Mouse (Mus musculus): ENCODE measurements at regions not wholly inside any gene's neighbourhood (a gene's known extent, or its start where the extent isn't known, plus 50 kb on each side); places are given as distances from the start of the nearest gene placed in this dataset.
"Not testable (repeated sequence)": the region's sequence is repeated elsewhere in the genome, so short reads cannot be mapped to it uniquely, and the experiment has no call there.

DNA sequence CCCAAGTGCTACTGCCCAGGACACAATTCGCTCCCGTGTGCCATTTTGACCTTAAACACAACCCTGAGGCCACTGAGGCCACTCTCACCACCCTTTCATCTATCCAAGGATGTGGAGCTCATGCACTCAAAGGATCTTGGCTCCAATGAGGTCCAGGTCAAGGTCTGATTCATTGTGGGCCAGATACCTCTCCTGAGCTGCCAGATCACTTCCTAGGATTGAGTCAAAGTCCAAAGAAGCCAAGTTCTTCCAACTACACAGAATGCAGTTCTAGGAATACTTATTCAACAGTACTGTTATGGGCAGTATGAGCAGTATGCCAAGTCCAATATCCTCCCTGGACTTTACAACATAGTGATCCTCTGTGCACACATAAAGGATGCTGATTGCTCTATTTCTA, 304.9 kb downstream of the Inhba start:
- DNase-seq = no peak

DNA sequence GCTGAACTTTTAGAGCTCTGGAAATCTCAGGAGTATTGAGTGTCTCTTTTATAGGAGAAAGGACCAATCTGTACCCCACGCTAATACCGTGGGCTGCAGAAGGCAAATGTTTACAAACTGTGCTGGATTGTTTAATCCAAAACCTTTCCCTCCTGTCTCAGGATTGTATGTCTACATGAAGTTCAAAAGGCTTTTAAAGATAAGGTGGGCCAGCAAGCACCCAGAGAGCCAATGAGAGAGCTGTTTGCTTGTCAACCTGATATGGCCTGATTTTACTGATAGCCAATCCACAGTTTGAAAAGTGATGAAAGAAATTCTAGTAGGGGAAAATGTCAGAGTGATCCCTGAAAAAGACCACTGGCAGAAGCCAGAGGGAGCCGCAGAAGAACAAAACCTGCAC, 305.8 kb downstream of the Inhba start:
- DNase-seq = no peak

DNA sequence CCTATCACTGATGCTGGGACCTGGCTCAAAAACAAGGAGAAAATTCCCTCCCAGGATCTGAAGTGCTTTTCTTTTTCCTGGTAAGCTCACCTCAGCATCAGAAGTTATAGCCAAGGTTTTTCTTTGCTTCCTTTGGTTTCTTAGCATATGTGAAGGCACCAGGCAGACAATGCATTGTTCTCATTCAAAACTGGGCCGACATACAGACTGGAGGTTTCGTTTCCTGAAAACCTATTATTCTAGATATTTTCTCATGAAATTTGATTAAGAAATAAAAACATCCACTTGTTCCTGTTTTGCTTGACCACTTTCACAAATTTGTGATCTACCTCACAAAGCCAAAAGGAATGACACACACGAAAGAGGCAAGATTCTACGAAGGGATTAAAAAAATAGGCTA, 308.7 kb downstream of the Inhba start:
- no peak for DNase-seq

DNA sequence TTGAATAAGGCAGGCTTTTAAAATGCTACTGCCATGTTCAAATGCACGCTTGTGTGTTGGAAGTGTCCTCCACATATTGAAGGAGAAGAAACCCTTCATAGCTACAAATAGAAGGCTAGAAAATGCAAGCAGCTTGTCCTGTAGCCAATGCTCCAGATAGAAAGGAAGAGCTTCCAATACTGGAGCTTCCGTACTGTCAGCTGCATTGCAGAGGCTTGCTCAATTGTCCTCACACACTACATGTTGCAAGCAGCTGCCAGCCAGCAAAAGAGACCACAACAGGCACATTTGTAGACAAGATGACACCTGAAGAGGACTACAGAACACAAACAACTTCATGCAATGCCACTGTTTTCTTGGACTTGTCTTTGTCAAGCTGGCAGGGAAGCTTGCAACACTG, 314.0 kb downstream of the Inhba start:
- no peak for DNase-seq

DNA sequence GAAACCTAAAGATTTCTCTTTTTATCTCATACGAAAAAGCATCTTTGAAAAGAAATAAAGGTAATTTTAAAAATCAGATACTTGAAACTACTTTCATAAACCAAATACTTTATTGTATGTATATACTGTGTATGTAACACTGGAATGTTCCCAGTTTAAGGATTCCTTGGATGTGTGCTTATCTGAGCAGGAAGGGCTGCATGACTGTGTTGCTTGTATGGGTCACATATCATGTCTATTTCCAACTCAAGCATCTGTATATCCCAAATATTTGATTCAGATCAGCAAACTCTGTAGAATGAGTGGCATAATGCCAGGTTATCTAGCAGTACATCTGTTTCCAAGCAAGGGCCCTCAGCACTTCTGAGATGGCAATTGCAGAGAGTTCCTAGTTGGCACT, 330.1 kb downstream of the Inhba start:
- no peak for DNase-seq

DNA sequence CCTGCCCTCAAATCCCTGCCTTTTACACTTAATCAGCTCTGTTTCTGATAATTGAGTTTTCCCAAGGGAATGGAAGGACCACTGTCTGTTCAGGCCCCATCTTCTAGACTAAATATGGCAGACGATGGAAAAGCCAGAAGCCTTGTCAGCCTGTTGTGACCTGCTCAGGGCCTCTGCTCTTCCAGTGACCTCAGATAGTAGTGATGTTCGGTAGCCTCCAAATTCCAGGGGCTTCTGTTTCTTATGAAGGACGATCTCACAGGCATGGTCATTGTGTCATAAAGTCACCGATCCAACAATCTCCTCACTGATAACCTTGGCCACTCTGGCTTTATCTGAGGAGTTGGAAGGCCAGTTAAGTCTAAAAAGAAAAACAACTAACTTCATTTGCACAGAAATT, 330.5 kb downstream of the Inhba start:
- DNase-seq = no peak

DNA sequence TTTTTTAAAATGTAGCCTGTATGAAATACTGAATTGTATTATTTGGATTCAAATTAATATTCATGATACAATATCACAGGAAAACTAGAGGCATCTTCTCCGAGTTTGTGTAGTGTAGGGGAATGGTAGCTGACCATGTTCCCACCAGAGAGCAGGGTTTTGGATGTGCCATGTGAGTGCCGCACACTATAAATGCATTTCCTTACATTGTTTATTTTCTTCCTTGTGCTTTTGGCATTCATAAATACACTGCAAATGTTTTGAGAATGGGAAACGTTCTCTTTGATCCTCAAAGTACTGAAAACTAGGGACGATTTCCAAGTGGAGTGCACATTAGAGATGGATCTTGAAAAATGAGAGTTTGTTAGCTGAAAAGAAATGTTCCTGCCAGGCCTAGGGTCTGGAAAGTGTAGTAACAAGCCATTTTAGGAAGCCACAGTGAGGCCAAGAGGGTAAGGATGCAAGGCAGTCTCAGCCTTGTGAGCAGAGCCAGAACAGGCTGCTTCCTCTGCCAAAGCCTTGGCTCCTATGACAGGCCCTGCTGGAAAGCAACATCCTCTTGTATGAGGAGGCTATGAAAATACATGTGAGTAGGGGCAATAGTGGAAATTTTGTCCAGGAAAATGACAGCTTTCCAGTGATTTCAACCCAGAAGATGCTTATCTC, 331.8 kb downstream of the Inhba start:
- DNase-seq = no peak

DNA sequence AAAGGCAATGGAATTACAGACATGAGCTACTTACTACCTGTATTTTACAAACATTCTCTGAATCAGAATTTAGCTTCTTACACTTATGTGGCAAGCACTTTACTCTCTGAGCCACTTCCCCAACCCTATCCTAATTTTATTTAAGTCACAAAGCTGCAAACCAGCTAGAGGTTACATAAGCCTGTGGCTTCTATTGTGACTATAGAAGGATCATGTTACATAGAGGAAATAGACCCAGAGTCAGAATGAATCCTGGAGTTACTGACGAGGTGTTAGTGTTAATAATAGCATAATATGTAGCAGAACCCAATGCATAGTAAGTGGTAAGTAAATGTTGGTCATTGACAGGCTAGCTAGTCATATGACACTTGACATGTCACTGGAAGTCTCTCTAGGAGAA, 337.7 kb downstream of the Inhba start:
- DNase-seq = no peak

DNA sequence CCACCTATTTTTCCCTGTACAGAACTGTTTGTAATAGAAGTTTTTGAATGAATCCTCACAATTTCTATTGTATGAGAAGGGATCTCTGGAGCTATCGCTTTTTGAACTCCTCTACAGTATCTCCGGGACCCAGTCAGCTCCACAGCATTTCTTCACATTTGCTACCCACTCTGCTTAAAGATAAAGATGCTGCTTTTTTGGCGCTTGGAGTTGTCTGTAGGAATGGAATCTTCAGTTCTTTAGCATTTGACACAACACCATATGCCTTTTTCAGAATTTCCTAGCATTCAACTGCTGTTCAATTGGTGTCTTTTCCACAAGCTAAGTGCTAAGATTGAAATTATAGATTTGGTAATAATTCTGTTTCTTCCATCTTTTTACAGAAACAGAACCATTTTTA, 338.4 kb downstream of the Inhba start:
- DNase-seq = no peak

DNA sequence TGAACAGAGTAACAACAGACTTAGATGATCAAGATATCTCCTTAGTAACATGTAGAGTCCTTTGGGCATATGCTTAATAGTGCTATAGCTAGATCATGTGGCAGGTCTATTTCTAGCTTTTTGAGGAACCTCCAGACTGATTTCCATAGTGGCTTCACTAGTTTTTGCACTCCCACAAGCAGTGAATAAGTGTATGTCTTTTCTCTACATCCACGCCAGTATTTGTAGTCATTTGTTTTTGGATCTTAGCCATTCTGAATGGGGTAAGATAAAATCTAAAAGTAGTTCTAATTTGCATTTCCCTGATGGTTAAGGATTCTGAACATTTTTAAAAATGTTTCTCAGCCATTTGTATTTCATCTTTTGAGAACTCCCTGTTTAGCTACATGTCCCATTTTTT, 343.7 kb downstream of the Inhba start:
- no peak for DNase-seq

DNA sequence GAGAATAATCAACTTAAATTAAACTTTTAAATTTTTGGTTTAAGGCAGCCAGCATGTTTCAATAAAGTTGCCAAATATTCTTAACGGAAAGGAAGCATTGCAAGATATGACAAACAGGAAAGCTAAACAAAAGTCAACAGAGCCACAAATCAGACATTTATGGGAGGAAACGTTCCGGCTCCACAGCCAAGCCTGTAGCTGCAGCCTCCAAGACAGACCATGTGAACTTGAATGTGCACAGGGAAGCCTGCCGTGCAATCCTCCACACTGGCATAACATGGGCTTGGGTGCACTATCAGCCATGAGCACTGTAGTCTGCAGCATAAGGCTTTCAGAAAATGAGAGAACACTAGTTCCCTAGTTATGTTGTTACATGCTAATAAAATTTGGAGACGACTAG, 367.8 kb downstream of the Inhba start:
- no peak for DNase-seq

DNA sequence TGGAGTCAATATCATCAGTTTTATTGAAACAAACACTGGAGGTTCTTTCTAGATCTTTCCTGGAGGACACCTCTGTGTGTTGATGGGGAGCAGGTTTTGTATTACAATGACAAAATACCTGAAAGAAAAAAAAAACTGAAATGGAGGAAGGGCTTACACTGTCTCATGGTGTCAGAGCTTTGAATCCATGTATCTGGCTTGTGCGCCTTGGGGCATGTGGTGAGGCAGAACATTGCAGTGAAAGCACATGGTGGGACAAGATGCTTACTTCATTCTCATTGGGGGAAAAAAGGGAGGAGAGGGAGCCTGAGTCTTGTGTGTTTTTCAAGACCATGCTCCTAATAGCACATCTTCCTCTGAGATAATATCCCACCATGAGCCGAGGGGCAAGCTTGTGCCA, 368.3 kb downstream of the Inhba start:
- no peak for DNase-seq

DNA sequence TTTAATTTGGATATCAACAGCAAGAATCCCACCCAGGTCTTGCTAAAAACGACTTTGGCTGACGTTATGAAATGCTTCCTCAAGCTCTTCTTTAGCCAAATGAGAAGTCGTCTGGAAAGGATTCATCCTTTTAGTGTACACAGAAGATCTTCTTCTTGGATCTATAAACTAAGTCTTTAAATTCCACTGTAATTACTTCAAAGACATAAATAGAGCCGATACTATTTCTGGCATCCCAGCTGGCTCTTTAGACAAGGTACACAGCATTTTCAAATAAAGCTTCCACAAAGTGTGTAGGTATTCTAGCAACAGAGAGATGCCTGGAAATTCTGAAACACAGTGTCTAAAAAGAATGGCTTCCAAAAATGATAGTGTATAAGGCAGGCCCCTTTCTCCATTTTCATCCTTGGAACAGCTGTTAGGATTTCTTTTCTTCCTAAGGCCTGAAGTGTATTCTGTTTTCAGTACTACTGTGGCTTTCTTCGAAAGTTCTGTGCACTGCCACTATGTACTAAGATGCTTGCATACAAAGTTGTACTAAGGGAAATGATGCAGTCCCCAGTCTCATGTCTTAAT, 371.4 kb downstream of the Inhba start:
- no peak for DNase-seq

DNA sequence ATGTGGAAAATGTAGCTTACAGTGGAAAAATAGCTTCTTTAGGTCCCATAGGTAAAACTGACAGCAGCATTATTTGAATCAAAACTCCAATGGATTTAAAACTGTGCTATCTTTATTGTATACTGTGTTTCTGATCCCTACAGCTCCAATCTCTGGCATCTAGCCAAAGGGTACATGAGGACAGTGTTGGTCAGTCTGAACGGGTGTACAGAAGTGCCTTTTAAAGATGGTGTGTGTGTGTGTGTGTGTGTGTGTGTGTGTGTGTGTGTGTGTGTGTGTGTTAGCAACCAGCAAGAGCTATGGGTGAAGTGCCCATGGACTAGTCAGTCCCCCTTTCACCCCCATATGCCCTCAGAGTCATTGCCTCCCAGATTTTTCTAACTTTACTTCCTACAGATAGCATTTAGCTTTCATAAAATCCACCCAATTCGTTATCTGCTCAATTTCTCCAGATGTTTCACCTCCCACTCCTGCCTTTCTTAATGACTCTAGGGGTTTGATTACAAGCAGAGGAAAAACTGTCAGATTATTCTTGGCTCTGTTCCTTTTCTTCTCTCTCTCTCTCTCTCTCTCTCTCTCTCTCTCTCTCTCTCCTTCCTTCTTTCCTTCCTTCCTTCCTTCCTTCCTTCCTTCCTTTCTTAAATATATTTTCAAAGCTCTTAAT, 404.8 kb downstream of the Inhba start:
- DNase-seq = no peak

DNA sequence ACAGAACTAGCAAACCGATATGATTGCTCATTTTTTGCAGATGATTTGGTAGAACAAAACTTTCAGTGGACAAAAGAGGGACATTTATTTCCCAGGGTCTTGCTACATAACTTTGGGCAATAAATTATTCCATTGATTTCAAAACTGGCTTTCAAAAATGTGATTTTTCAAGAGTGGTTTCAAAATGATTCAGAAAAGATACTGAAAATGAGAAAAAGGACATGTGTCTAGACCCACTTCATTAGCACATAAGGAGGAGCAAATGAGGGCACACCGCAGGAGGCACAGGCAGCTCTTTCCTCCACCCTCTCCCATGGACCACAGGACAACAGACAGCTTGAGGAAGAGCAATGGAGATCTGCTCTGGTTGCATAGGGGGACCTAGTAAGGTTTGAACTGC, 412.5 kb downstream of the Inhba start:
- no peak for DNase-seq

DNA sequence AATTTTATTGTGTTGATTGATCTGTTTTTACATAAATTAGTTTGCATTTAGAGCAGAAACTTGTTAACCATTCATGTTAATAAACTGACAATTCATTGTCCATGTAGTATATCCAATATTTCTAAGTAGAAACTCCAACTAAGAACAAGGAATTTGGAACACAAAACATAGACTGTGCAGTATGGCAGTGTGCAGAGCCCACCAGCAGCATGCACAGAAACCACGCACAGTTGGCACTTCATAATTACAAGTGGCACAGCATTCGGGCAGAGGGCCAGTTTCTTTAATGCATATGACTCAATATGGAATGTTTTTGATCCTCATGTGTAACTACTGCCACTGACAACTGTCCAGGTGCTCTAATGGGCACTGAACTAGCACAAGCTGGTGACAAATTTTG, 423.8 kb downstream of the Inhba start:
- no peak for DNase-seq

DNA sequence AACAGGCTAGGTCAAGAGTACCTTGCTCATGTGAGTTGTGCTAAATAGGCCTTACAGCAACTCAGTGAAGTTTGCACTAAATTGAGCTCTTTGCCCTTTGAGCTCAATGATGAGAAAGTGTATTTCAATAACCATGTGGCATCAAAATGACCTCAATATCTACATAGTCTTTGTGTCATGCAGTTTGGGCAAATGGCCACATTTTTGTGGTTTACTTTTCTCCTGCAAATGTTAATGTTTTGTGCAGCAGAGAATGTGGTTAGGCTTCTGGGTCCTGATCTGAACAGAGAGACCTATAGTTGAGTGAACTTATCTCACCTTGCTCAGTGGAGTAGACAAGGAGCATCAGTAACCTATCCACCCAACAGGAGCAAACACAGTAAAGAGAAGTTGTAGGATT, 441.6 kb downstream of the Inhba start:
- no peak for DNase-seq

DNA sequence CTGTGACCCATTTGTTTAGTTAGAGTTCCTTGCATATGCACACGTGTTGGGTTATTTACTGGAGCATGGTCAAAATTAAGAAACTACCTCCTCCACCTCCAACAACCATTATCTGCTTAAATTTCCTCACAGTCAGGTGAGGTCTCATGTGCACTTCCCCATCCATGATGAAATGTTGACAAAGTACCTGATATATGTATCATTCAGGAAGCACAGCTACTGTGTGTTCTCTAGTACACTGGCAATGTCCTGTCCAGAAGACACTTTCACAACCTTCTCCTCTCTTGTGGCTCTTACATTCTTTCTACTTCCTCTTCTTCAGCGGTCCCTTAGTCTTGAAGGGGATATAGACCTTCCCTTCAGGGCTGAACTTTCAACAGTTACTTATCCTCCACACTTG, 448.1 kb downstream of the Inhba start:
- DNase-seq = no peak

DNA sequence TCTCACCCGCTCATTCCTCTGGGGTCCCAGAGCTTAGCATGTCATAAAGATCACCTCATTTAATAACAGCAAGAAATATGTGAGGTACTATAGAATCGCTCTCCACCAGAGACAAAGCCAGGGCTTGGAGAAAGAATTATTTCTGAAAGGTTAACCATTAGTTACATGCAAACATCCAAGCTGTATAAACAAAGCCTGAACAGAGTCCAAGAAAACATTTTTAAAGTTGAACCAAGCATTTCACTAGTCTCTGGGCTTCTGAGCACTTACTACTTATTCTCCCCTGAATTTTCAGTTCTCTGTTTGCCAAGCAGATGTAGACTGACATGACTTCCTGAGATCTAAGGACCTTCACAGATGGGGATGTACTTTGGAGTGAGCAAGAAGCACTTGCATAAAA, 450.0 kb downstream of the Inhba start:
- no peak for DNase-seq

DNA sequence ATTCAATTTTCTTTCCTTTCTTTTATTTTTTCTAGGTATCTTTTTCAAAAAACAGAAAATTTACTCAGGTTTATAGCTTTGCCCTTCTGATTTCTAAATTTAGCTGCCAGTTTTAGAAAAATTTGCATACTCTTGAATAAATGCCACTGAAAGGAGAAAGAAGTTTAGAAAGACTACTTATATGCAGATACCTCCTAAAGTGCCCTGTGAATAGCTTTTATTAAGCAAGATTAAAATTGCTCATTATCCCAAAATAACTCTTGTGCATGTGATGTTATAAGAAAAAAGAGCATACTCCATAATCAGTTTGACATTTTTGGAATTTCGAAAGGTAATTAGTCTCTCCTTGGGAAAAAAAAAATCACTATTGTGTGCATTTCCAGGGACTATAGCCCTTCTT, 453.2 kb downstream of the Inhba start:
- no peak for DNase-seq

DNA sequence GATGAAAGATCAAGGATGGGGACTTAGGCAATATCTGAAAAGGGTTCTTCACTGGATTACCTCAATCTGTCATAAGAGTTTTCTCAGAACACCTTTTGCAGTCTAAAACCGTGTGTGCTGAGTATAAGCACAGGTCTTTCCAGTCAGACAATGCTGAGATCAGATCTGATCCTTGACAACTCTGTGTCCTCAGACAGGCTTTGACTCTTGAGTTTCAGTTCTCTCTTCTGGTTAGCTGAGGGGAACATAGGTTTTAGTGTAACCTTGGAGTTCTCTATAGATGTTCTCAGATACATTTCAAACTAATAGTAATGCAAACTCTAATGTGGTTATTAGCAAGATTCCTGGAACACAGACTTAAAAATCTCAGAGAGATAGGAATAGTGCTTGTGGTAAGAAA, 453.7 kb downstream of the Inhba start:
- DNase-seq = no peak

DNA sequence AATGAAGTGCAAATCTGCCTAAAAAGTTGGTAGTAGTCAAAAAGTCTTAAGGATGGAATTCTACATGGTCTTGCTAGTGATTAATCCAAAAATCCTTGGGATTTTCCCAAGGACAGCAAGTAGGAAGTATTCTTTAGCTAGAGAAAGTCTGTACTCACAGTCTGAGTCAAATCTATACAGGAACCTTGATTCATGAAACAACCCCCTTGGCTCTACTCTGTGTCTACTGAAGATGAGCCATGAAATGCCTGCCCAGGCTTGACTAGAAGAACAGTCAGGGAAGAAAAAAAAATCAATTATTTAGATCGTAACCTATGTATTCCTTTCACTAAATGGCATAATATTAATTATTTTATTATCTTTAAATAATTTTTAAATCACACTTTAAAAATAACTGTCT, 454.2 kb downstream of the Inhba start:
- no peak for DNase-seq

DNA sequence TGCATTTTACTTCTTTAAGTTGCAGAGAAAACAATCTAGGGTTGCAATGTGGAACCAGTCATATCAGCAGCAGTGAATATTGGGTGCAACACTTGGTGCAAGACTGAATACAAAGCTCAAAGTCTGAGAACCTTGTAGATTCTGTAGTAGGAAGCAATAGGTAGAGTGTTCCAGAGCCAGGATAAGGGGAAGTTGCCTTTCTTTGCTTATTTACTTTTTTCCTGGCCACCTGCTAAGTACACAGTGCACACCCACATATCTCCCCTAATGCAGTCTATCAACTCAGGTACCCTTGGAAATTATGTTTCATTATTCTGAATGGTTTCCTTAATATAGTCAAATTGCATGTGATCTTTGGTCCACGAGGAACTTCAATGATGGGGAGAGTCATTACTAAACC, 464.9 kb downstream of the Inhba start:
- no peak for DNase-seq

DNA sequence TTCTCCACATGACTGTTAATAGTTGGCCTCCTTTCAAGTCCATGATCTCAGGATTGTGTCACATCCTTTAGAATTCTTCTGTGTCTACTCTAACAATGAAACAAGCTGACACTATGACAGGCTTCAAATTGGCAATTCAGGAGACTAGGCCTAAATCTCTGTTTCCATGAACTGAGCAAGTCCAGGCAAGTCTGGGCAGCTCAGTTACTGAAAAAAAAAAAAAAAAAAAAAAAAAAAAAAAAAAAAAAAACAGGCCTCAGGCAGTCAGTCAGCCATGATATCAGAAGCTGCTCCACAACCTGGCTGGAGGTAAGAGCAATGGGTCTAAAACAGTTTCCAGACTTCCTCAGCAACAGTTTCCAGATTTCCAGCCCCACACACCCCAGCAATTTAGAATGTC, 475.6 kb downstream of the Inhba start:
- no peak for DNase-seq

DNA sequence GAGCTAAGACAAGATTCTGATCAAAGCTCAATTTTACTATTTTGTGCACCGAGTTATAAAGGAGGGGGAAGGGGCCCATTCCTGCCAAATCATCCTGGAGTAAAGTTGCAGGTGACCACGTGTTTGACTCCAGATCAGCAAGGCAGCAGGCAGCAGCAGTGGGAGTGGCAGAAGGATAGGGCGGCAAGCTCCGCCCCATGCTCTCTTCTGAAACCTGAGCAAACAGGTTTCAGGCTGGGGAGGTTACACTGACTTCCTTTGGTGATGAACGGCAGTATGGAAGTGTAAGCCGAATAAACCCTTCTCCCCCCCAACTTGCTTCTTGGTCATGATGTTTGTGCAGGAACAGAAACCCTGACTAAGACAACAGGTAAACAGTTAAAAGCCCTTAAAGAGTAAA, 479.0 kb downstream of the Inhba start:
- not testable (repeated sequence) for DNase-seq

Measured in cerebellum, adult 18-20 months (tissue).